Mouse (Mus musculus) cerebellum, adult 11-12 months (tissue): ENCODE results near the gene Thsd4.
A peak's percentile ranks its signal among the peaks of the same experiment; 100 is the strongest.

Experiments used
- DNase-seq: peaks from one replicate; pipeline ENCODE4 v3.0.0; 2022

The Thsd4 gene

GRCm38 (mm10) chr9:60454406-60455076, 67.3 kb downstream of the Thsd4 start:
- no peak for DNase-seq

GRCm38 (mm10) chr9:60449498-60449897, 72.3 kb downstream of the Thsd4 start:
- DNase-seq = no peak

GRCm38 (mm10) chr9:60445821-60446220, 76.0 kb downstream of the Thsd4 start:
- no peak for DNase-seq

GRCm38 (mm10) chr9:60441274-60441902, 80.5 kb downstream of the Thsd4 start:
- DNase-seq = no peak

- DNase-seq = no peak
These were observed 81.3 kb downstream of the Thsd4 start for GRCm38 (mm10) chr9:60440506-60440905.

- no peak for DNase-seq
These were observed 85.6 kb downstream of the Thsd4 start for GRCm38 (mm10) chr9:60436246-60436645.

GRCm38 (mm10) chr9:60434093-60434492, 87.8 kb downstream of the Thsd4 start:
- DNase-seq = no peak

- no peak for DNase-seq
These were observed 89.9 kb downstream of the Thsd4 start for GRCm38 (mm10) chr9:60431924-60432323.

- DNase-seq = no peak
These were observed 91.8 kb downstream of the Thsd4 start for GRCm38 (mm10) chr9:60430017-60430416.

- no peak for DNase-seq
These were observed 107.6 kb downstream of the Thsd4 start for GRCm38 (mm10) chr9:60414076-60414755.

GRCm38 (mm10) chr9:60410872-60411635, 110.8 kb downstream of the Thsd4 start:
- peak; percentile 16 for DNase-seq

GRCm38 (mm10) chr9:60407374-60407773, 114.5 kb downstream of the Thsd4 start:
- DNase-seq = no peak

GRCm38 (mm10) chr9:60405777-60406176, 116.1 kb downstream of the Thsd4 start:
- no peak for DNase-seq

GRCm38 (mm10) chr9:60402681-60403080, 119.2 kb downstream of the Thsd4 start:
- no peak for DNase-seq

- DNase-seq = no peak
These were observed 121.8 kb downstream of the Thsd4 start for GRCm38 (mm10) chr9:60400001-60400400.

GRCm38 (mm10) chr9:60398073-60398472, 123.8 kb downstream of the Thsd4 start:
- DNase-seq = no peak

- no peak for DNase-seq
These were observed 125.8 kb downstream of the Thsd4 start for GRCm38 (mm10) chr9:60396096-60396495.

GRCm38 (mm10) chr9:60392916-60393315, 128.9 kb downstream of the Thsd4 start:
- DNase-seq = no peak

- no peak for DNase-seq
These were observed 137.1 kb downstream of the Thsd4 start for GRCm38 (mm10) chr9:60384751-60385150.

- DNase-seq = no peak
These were observed 138.9 kb downstream of the Thsd4 start for GRCm38 (mm10) chr9:60382941-60383340.

GRCm38 (mm10) chr9:60382526-60382925, 139.3 kb downstream of the Thsd4 start:
- DNase-seq = no peak

- DNase-seq = no peak
These were observed 140.8 kb downstream of the Thsd4 start for GRCm38 (mm10) chr9:60381010-60381409.

GRCm38 (mm10) chr9:60380550-60380949, 141.3 kb downstream of the Thsd4 start:
- no peak for DNase-seq
